Mouse (Mus musculus) hindbrain, embryonic 16.5 days (tissue): ENCODE data around the gene Qsox1. TPM values are rescaled to one million over a fixed set of nuclear protein-coding genes. Genes with fewer than 3 reads are reported as not detected.

ENCODE experiments used
- ATAC-seq: fragments of 200-750 bp; cut with Nextera tagmentation; 2 replicates; pipeline ENCODE4 v1.8.0; 2017; ENCODE audit warnings: moderate TSS enrichment, moderate library complexity
- H3K27ac ChIP-seq: fragments of 300-500 bp; sonication (generic); 2 replicates; pipeline ENCODE4 v1.5.1; 2014; ENCODE audit warnings: low read depth, mild to moderate bottlenecking, control low read depth, low read length, moderate library complexity
- H3K27me3 ChIP-seq: fragments of 300-500 bp; sonication (generic); replicated peaks from 2 replicates; pipeline ENCODE4 v1.6.1; 2014; ENCODE audit warnings: low read length; ENCODE audit not compliant: control insufficient read depth, insufficient read depth
- H3K36me3 ChIP-seq: fragments of 300-500 bp; sonication (generic); 2 replicates; pipeline ENCODE4 v1.6.1; 2014; ENCODE audit warnings: mild to moderate bottlenecking, low read length, moderate library complexity, mixed read lengths; ENCODE audit not compliant: control insufficient read depth, insufficient read depth
- H3K4me1 ChIP-seq: fragments of 300-500 bp; sonication (generic); 2 replicates; pipeline ENCODE4 v1.6.1; 2014; ENCODE audit warnings: low read depth, low read length; ENCODE audit not compliant: control insufficient read depth, insufficient read depth
- H3K4me2 ChIP-seq: fragments of 300-500 bp; sonication (generic); 2 replicates; pipeline ENCODE4 v1.6.1; 2014; ENCODE audit warnings: mild to moderate bottlenecking, low read length, control low read depth, moderate library complexity
- H3K4me3 ChIP-seq: fragments of 300-500 bp; sonication (generic); 2 replicates; pipeline ENCODE4 v1.5.1; 2014; ENCODE audit warnings: mild to moderate bottlenecking, low read length, control low read depth, moderate library complexity
- H3K9ac ChIP-seq: fragments of 300-500 bp; sonication (generic); 2 replicates; pipeline ENCODE4 v1.6.1; 2014; ENCODE audit warnings: low read depth, mild to moderate bottlenecking, control low read depth, low read length, moderate library complexity
- H3K9me3 ChIP-seq: fragments of 300-500 bp; sonication (generic); 2 replicates; pipeline ENCODE4 v1.6.1; 2014; ENCODE audit warnings: mild to moderate bottlenecking, low read length, moderate library complexity; ENCODE audit not compliant: control insufficient read depth
- WGBS: fragments of 180-500 bp; shearing (Covaris S2); extraction: QIAGEN DNeasy Blood & Tissue Kit; methylation state at CpG from one replicate; pipeline ENCODE4 v1.1.7; 2014; 5-methylcytosine and 5-hydroxymethylcytosine counted together
- polyA plus RNA-seq: library from polyadenylated mRNA; unstranded; fragments of >200 nt; fragmentation: Nextera tagmentation; extraction: Ambion mirVana; gene quantifications from 2 replicates; pipeline ENCODE4 v1.2.1, GENCODE M21; 2015

Qsox1 gene
- polyA plus RNA-seq, 1 experiment from 2014 or later, result 25.0 TPM

DNA sequence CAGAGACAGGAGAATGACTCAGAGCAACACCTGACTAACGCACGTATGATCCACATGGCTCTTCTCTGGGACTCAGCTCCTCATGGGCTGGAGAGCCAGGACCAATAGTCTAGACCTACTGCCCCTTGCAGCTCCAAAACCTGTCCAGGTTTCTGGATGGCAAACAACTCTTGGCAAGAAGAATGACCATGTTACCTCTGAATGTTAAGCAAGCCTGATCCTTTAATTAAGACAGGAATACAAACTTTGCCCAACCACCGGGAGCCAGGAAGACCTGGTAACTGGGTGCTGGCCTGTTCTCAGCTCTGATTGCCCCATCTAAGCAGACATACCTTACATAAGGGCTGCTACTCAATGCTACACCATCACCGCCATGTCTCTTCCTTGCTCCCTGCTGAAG, 4.4 kb downstream of the Qsox1 start:
- no peak overlapping the region for H3K9ac ChIP-seq
- ATAC-seq, result no peak
- H3K27me3 ChIP-seq, result no peaks in the 10 kb centered on the region
- H3K4me3 ChIP-seq, result no peak overlapping the region
- no peak overlapping the region for H3K27ac ChIP-seq
- no peak overlapping the region for H3K4me2 ChIP-seq
- 93% methylated on average over 4 of the region's 4 CpGs for WGBS
- H3K9me3 ChIP-seq, result no peaks in the 10 kb centered on the region
- H3K36me3 ChIP-seq, result no peaks in the 10 kb centered on the region; the same call in 1 of the 2 replicates
- H3K4me1 ChIP-seq, result peaks cover 23% of the 10 kb centered on the region

GRCm38 (mm10) chr1:155805607-155806006, 7.1 kb downstream of the Qsox1 start:
- Histone ChIP-seq H3K4me1 (peaks cover 11% of the 10 kb centered on the region; the same call in 1 of the 2 replicates), H3K27me3 (no peaks in the 10 kb centered on the region), H3K36me3 (peaks cover 8% of the 10 kb centered on the region; the same call in 1 of the 2 replicates), H3K4me3 (no peak overlapping the region), H3K9ac (no peak overlapping the region), H3K9me3 (no peaks in the 10 kb centered on the region), H3K4me2 (no peak overlapping the region), H3K27ac (no peak overlapping the region)
- WGBS, result 94% methylated on average over 9 of the region's 9 CpGs
- no peak for ATAC-seq

DNA sequence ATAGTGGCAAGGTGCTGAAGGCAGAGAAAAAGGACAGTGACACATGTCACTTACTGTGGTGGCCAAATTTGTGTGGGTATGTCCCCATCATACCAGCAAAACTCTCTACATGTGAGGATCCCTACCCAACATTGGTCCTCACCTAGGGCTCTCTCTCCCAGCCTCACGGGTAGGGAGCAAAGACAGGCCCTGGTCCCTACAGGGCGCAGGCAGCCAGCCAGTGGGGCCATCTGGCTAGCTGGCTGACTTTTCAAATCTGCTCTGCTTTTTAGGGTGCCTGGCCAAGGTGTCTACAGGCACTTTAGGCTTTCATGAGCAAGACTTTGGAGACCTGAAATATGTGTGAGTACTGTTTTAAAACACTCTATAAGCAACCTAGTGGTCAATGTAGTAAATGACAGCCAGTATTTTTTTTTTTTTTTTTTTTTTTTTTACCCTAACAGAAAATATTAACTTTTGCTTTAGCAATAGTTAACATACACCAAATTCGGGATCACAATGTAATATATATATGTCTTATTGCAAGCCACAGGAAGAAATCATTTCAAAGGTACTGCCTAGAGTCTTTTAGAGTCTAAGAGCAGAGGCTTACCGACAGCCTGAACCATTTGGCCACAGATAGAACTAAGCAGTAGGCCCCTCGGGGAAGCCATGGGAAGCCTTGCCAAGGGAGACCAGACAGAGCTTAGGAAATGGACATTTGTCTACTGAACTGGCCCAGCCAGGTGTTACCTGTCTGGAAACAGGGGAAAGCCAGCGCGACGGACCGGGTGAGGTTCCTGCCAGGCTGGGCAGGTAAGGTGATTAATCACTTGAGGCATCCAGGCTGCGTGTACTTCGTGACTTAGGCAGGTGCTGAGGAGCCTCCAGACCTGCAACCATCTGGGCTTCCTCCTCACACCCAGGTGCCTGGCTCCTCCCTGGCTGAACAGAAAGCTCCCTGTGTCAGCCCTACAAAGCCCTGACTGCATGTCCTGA, 11.4 kb downstream of the Qsox1 start:
- H3K9ac ChIP-seq, result no peak overlapping the region
- no peaks in the 10 kb centered on the region; the same call in 1 of the 2 replicates for H3K4me1 ChIP-seq
- no peaks in the 10 kb centered on the region for H3K27me3 ChIP-seq
- peaks cover 8% of the 10 kb centered on the region; the same call in 1 of the 2 replicates for H3K36me3 ChIP-seq
- no peak overlapping the region for H3K4me3 ChIP-seq
- no peak overlapping the region for H3K27ac ChIP-seq
- H3K4me2 ChIP-seq, result no peak overlapping the region
- 78% methylated on average over 11 of the region's 11 CpGs for WGBS
- no peaks in the 10 kb centered on the region for H3K9me3 ChIP-seq
- ATAC-seq, result peak; percentile 21; the same call in 1 of the 2 replicates

- Histone ChIP-seq H3K9ac (no peak overlapping the region), H3K27ac (no peak overlapping the region), H3K9me3 (no peaks in the 10 kb centered on the region), H3K4me1 (no peaks in the 10 kb centered on the region; the same call in 1 of the 2 replicates), H3K27me3 (no peaks in the 10 kb centered on the region), H3K36me3 (peaks cover 21% of the 10 kb centered on the region; the same call in 1 of the 2 replicates), H3K4me2 (no peak overlapping the region), H3K4me3 (no peak overlapping the region)
- ATAC-seq, result no peak
- 93% methylated on average over 4 of the region's 4 CpGs for WGBS
Measured at GRCm38 (mm10) chr1:155798000-155798399, 14.7 kb downstream of the Qsox1 start.

DNA sequence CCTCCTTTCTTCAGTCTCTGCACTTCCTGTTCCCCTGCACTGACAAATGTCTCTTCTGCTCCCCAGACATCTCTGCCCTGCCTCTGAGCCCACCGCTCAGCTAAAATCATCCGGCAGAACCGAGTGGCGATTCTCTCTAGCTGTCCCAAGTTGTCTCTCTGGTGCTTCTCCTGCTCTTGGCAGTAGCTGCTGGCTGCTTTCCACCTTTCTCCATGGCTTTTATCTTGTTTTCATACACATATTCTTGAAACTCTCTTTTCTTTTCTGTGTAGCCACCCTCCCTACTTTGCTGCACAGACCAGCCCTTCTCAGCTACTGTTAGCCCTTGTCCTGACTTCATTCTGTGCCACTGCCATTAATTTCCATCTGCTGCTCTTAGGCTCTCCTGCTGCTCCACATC, 15.3 kb downstream of the Qsox1 start:
- no peak overlapping the region for H3K27ac ChIP-seq
- 60% methylated on average over 4 of the region's 4 CpGs for WGBS
- no peak overlapping the region for H3K9ac ChIP-seq
- no peaks in the 10 kb centered on the region for H3K9me3 ChIP-seq
- no peak overlapping the region for H3K4me3 ChIP-seq
- no peaks in the 10 kb centered on the region for H3K27me3 ChIP-seq
- ATAC-seq, result no peak
- H3K4me2 ChIP-seq, result no peak overlapping the region
- H3K4me1 ChIP-seq, result no peaks in the 10 kb centered on the region; the same call in 1 of the 2 replicates
- H3K36me3 ChIP-seq, result peaks cover 17% of the 10 kb centered on the region; the same call in 1 of the 2 replicates

- no peak overlapping the region for H3K9ac ChIP-seq
- no peak overlapping the region for H3K4me2 ChIP-seq
- H3K9me3 ChIP-seq, result no peaks in the 10 kb centered on the region
- H3K4me1 ChIP-seq, result no peaks in the 10 kb centered on the region; the same call in 1 of the 2 replicates
- no peak overlapping the region for H3K4me3 ChIP-seq
- no peaks in the 10 kb centered on the region for H3K27me3 ChIP-seq
- ATAC-seq, result no peak
- 76% methylated on average over 11 of the region's 11 CpGs for WGBS
- no peak overlapping the region for H3K27ac ChIP-seq
- H3K36me3 ChIP-seq, result peaks cover 17% of the 10 kb centered on the region; the same call in 1 of the 2 replicates
Measured at GRCm38 (mm10) chr1:155796757-155797405, 15.8 kb downstream of the Qsox1 start.

- Histone ChIP-seq H3K9ac (no peak overlapping the region), H3K4me3 (no peak overlapping the region), H3K36me3 (peaks cover 14% of the 10 kb centered on the region; the same call in 1 of the 2 replicates), H3K4me1 (no peaks in the 10 kb centered on the region; the same call in 1 of the 2 replicates), H3K27me3 (no peaks in the 10 kb centered on the region), H3K27ac (no peak overlapping the region), H3K9me3 (no peaks in the 10 kb centered on the region), H3K4me2 (no peak overlapping the region)
- ATAC-seq, result no peak
- 95% methylated on average over 5 of the region's 5 CpGs for WGBS
Measured at GRCm38 (mm10) chr1:155795791-155796233, 16.9 kb downstream of the Qsox1 start.

DNA sequence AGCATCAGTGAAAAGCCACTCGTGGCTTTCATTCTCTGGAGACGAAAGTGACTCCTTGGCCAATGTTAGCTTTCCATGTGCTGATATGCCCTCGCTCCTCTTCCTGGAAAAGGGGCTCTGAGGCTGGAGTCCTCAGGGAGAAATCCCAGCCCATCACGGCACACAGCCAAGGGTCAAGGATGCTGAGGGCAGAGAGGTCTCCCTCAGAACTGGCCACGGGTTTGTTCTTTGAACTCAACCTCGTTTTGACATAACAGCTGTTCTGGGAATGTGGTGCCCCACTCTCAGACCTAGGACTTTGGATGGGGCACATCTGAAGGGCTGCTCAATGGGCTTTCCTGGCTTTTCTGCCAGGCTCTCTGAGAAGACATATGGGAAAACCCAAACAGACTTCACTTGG, 17.8 kb downstream of the Qsox1 start:
- Histone ChIP-seq H3K27me3 (no peaks in the 10 kb centered on the region), H3K9ac (no peak overlapping the region), H3K27ac (no peak overlapping the region), H3K9me3 (no peaks in the 10 kb centered on the region), H3K4me2 (no peak overlapping the region), H3K4me1 (peaks cover 8% of the 10 kb centered on the region), H3K36me3 (peaks cover 14% of the 10 kb centered on the region; the same call in 1 of the 2 replicates), H3K4me3 (no peak overlapping the region)
- ATAC-seq, result no peak
- 92% methylated on average over 6 of the region's 6 CpGs for WGBS

GRCm38 (mm10) chr1:155791919-155792318, 20.8 kb downstream of the Qsox1 start:
- Histone ChIP-seq H3K9ac (no peak overlapping the region), H3K4me2 (no peak overlapping the region), H3K27ac (no peak overlapping the region), H3K9me3 (no peaks in the 10 kb centered on the region), H3K4me1 (peaks cover 8% of the 10 kb centered on the region), H3K27me3 (no peaks in the 10 kb centered on the region), H3K36me3 (peaks cover 19% of the 10 kb centered on the region; the same call in 1 of the 2 replicates), H3K4me3 (no peak overlapping the region)
- WGBS, result 66% methylated on average over 5 of the region's 5 CpGs
- no peak for ATAC-seq
